Mouse (Mus musculus): ENCODE measurements around the gene Sypl. TPM values are rescaled to one million over a fixed set of nuclear protein-coding genes. Genes with fewer than 3 reads are reported as not detected.

The Sypl gene
- polyA plus RNA-seq, 1 experiment = 54.7 TPM

GRCm38 (mm10) chr12:32962132-32962531 lies 8.4 kb downstream of the Sypl start:
- DNase-seq = no peak
- no peak overlapping the region for H3K4me3 ChIP-seq (replicated peaks; ENCODE audit: insufficient read depth, low read depth, low read length)
- no peak for TF ChIP-seq CTCF (IDR thresholded peaks at IDR 0.05; ENCODE audit: borderline replicate concordance, insufficient read depth, low read depth, low read length)
- TF ChIP-seq POLR2A (IDR thresholded peaks at IDR 0.05; ENCODE audit: borderline replicate concordance, insufficient read depth, low read length) = no peak
- H3K27ac ChIP-seq (ENCODE audit: insufficient read depth, low read length) = no peak overlapping the region
- no peaks in the 10 kb centered on the region; the same call in 1 of the 2 replicates for H3K4me1 ChIP-seq (ENCODE audit: control insufficient read depth, insufficient read depth, low read length)
- no peaks in the 10 kb centered on the region for H3K27me3 ChIP-seq (ENCODE audit: control insufficient read depth, insufficient read depth, low read length)

GRCm38 (mm10) chr12:32963858-32964257 lies 10.2 kb downstream of the Sypl start:
- H3K4me1 ChIP-seq (ENCODE audit: control insufficient read depth, insufficient read depth, low read length) = no peaks in the 10 kb centered on the region; the same call in 1 of the 2 replicates
- no peak overlapping the region for H3K4me3 ChIP-seq (replicated peaks; ENCODE audit: insufficient read depth, low read depth, low read length)
- no peak overlapping the region for H3K27ac ChIP-seq (ENCODE audit: insufficient read depth, low read length)
- H3K27me3 ChIP-seq (ENCODE audit: control insufficient read depth, insufficient read depth, low read length) = no peaks in the 10 kb centered on the region
- TF ChIP-seq POLR2A (IDR thresholded peaks at IDR 0.05; ENCODE audit: borderline replicate concordance, insufficient read depth, low read length) (no peak), CTCF (IDR thresholded peaks at IDR 0.05; ENCODE audit: borderline replicate concordance, insufficient read depth, low read depth, low read length) (no peak)
- 95% methylated on average over 4 of the region's 4 CpGs for WGBS
- DNase-seq = no peak

GRCm38 (mm10) chr12:32972287-32972686 lies 18.6 kb downstream of the Sypl start:
- H3K4me3 ChIP-seq (replicated peaks; ENCODE audit: insufficient read depth, low read depth, low read length) = no peak overlapping the region
- H3K27me3 ChIP-seq (ENCODE audit: control insufficient read depth, insufficient read depth, low read length) = no peaks in the 10 kb centered on the region
- H3K4me1 ChIP-seq (ENCODE audit: control insufficient read depth, insufficient read depth, low read length) = no peaks in the 10 kb centered on the region
- TF ChIP-seq POLR2A (IDR thresholded peaks at IDR 0.05; ENCODE audit: borderline replicate concordance, insufficient read depth, low read length) = no peak
- no peak for TF ChIP-seq CTCF (IDR thresholded peaks at IDR 0.05; ENCODE audit: borderline replicate concordance, insufficient read depth, low read depth, low read length)
- no peak for DNase-seq
- no peak overlapping the region for H3K27ac ChIP-seq (ENCODE audit: insufficient read depth, low read length)
- WGBS = 95% methylated on average over 1 of the region's 1 CpGs

GRCm38 (mm10) chr12:32974893-32975292 lies 21.2 kb downstream of the Sypl start:
- Histone ChIP-seq H3K27ac (ENCODE audit: insufficient read depth, low read length) (no peak overlapping the region), H3K4me1 (ENCODE audit: control insufficient read depth, insufficient read depth, low read length) (no peaks in the 10 kb centered on the region), H3K4me3 (replicated peaks; ENCODE audit: insufficient read depth, low read depth, low read length) (no peak overlapping the region), H3K27me3 (ENCODE audit: control insufficient read depth, insufficient read depth, low read length) (no peaks in the 10 kb centered on the region)
- TF ChIP-seq CTCF (IDR thresholded peaks at IDR 0.05; ENCODE audit: borderline replicate concordance, insufficient read depth, low read depth, low read length) = no peak
- TF ChIP-seq POLR2A (IDR thresholded peaks at IDR 0.05; ENCODE audit: borderline replicate concordance, insufficient read depth, low read length) = no peak
- no peak for DNase-seq

GRCm38 (mm10) chr12:32975501-32975900 lies 21.8 kb downstream of the Sypl start:
- H3K4me3 ChIP-seq (replicated peaks; ENCODE audit: insufficient read depth, low read depth, low read length) = no peak overlapping the region
- WGBS = 90% methylated on average over 3 of the region's 3 CpGs
- no peak for DNase-seq
- no peaks in the 10 kb centered on the region for H3K4me1 ChIP-seq (ENCODE audit: control insufficient read depth, insufficient read depth, low read length)
- no peaks in the 10 kb centered on the region for H3K27me3 ChIP-seq (ENCODE audit: control insufficient read depth, insufficient read depth, low read length)
- no peak for TF ChIP-seq CTCF (IDR thresholded peaks at IDR 0.05; ENCODE audit: borderline replicate concordance, insufficient read depth, low read depth, low read length)
- TF ChIP-seq POLR2A (IDR thresholded peaks at IDR 0.05; ENCODE audit: borderline replicate concordance, insufficient read depth, low read length) = no peak
- H3K27ac ChIP-seq (ENCODE audit: insufficient read depth, low read length) = no peak overlapping the region

GRCm38 (mm10) chr12:32982631-32983030 lies 28.9 kb downstream of the Sypl start:
- 43% methylated on average over 1 of the region's 1 CpGs for WGBS
- Histone ChIP-seq H3K4me1 (ENCODE audit: control insufficient read depth, insufficient read depth, low read length) (peaks cover 6% of the 10 kb centered on the region; the same call in 1 of the 2 replicates), H3K4me3 (replicated peaks; ENCODE audit: insufficient read depth, low read depth, low read length) (no peak overlapping the region), H3K27me3 (ENCODE audit: control insufficient read depth, insufficient read depth, low read length) (no peaks in the 10 kb centered on the region), H3K27ac (ENCODE audit: insufficient read depth, low read length) (peak overlapping the region; percentile 62; the same call in 1 of the 2 replicates)
- no peak for TF ChIP-seq CTCF (IDR thresholded peaks at IDR 0.05; ENCODE audit: borderline replicate concordance, insufficient read depth, low read depth, low read length)
- no peak for TF ChIP-seq POLR2A (IDR thresholded peaks at IDR 0.05; ENCODE audit: borderline replicate concordance, insufficient read depth, low read length)
- peak; percentile 26 to 62 for DNase-seq

- WGBS = 85% methylated on average over 1 of the region's 1 CpGs
- no peak overlapping the region for H3K4me3 ChIP-seq (replicated peaks; ENCODE audit: insufficient read depth, low read depth, low read length)
- TF ChIP-seq POLR2A (IDR thresholded peaks at IDR 0.05; ENCODE audit: borderline replicate concordance, insufficient read depth, low read length) = no peak
- no peak for TF ChIP-seq CTCF (IDR thresholded peaks at IDR 0.05; ENCODE audit: borderline replicate concordance, insufficient read depth, low read depth, low read length)
- peak overlapping the region; percentile 62; the same call in 1 of the 2 replicates for H3K27ac ChIP-seq (ENCODE audit: insufficient read depth, low read length)
- H3K4me1 ChIP-seq (ENCODE audit: control insufficient read depth, insufficient read depth, low read length) = peaks cover 6% of the 10 kb centered on the region; the same call in 1 of the 2 replicates
- no peaks in the 10 kb centered on the region for H3K27me3 ChIP-seq (ENCODE audit: control insufficient read depth, insufficient read depth, low read length)
- no peak for DNase-seq
Observed at GRCm38 (mm10) chr12:32983081-32983480, 29.4 kb downstream of the Sypl start.

GRCm38 (mm10) chr12:32986284-32986683 lies 32.6 kb downstream of the Sypl start:
- no peaks in the 10 kb centered on the region for H3K27me3 ChIP-seq (ENCODE audit: control insufficient read depth, insufficient read depth, low read length)
- H3K4me1 ChIP-seq (ENCODE audit: control insufficient read depth, insufficient read depth, low read length) = peaks cover 6% of the 10 kb centered on the region; the same call in 1 of the 2 replicates
- WGBS = 17% methylated on average over 1 of the region's 1 CpGs
- no peak for DNase-seq
- H3K27ac ChIP-seq (ENCODE audit: insufficient read depth, low read length) = no peak overlapping the region
- TF ChIP-seq POLR2A (IDR thresholded peaks at IDR 0.05; ENCODE audit: borderline replicate concordance, insufficient read depth, low read length) = no peak
- no peak for TF ChIP-seq CTCF (IDR thresholded peaks at IDR 0.05; ENCODE audit: borderline replicate concordance, insufficient read depth, low read depth, low read length)
- H3K4me3 ChIP-seq (replicated peaks; ENCODE audit: insufficient read depth, low read depth, low read length) = no peak overlapping the region
